Mouse (Mus musculus): ENCODE data around the gene Dio3.

Dio3 gene

DNA sequence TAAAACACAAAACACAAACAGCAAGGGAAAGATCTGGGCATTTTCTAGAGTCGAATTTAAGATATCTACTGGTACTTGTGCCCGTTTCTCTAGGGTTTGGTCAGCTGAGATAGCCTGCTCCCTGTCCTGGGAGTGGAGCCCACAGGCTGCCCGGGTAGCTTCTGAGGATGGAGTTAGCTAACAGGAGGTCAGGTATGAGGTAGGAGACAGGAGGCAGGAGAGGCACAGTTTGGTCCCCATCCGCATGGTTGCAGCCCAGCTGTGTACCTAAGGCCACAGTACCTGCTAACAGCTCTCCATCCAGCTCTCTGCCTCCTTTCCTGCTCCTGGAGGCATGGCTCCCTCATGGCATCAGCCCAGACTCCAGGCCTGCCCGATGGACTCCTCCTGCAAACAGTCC lies 13.9 kb downstream of the Dio3 start:
- in situ Hi-C loops (cut with MboI; ENCODE audit: low pct_unique_long_range_greater_than_20kb in 1 of 2, low sequenced_read_pairs in 2 of 2, unreplicated experiment in 1 of 2): no loop called here

DNA sequence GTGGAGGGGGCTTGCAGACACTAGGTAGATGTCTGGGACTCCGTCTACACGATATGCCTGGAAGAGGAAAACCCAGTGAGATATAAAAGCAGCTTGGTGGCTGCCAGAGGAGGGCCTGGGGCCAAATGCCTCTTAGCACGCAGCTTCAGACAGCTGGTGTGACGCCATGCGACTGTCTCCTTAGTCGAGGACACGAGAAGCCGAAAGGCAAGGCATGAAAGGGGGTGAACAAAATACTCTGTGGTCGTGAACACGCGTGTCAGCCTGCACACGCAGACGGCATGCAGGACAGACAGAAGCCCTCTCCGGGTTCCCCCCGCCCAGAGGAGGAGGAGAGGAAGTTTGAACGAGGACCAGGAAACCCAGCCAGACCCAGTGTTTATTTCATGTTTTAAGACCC lies 16.0 kb downstream of the Dio3 start:
- in situ Hi-C loops (cut with MboI; ENCODE audit: low pct_unique_long_range_greater_than_20kb in 1 of 2, low sequenced_read_pairs in 2 of 2, unreplicated experiment in 1 of 2): no loop called here

DNA sequence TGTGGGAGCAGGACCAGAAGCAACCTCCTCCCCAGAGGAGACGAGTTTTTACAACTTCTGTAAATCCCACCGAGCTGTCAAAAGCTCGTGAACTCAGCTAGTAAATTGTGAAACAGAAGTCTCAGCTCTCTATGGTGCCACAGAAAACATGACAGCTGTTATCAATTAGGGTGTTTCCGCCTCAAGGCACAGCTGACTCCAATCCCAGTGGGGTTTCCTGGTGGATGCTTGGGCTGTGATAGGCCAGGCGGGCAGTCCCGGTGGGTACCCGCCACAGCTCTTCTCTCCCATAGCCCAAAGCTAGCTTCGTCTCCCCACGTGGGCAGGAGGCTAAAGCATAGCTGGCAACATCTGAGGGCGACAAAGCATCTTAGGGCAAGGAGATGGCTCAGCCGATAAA lies 19.8 kb downstream of the Dio3 start:
- in situ Hi-C loops (cut with MboI; ENCODE audit: low pct_unique_long_range_greater_than_20kb in 1 of 2, low sequenced_read_pairs in 2 of 2, unreplicated experiment in 1 of 2): no loop called here

DNA sequence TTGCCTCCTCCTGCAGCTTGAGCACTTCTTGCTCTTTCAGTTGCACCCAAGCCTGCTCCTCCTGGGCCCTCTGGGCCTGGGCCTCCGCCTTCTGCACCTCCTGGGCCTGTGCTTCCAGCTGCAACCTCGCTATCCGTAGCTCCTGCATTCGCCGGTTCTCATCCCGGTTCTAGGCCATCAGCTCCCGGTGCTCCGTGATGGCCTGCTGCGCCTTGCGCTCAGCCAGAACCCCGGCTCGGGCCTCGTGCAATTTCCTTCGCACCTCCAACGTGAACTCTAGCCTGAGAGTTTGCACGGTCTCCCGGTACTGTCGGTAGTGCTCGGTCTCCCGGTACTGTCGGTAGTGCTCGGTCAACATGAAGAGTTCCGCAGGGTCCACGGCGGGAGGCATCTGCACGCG lies 40.8 kb downstream of the Dio3 start:
- in situ Hi-C loops (cut with MboI; ENCODE audit: low pct_unique_long_range_greater_than_20kb in 1 of 2, low sequenced_read_pairs in 2 of 2, unreplicated experiment in 1 of 2): no loop called here

All from mouse embryonic stem cell (cell line).